Mouse (Mus musculus) regulatory T cell (primary cell): ENCODE data around the gene Adarb1.

Experiments used
- in situ Hi-C: fragments of 300-600 bp; cut with MboI, MseI; formaldehyde crosslinking; loops from one replicate; pipeline ENCODE4 v1.15.1; 2025; ENCODE audit warnings: high pct_unique_total_duplicates

The Adarb1 gene

DNA sequence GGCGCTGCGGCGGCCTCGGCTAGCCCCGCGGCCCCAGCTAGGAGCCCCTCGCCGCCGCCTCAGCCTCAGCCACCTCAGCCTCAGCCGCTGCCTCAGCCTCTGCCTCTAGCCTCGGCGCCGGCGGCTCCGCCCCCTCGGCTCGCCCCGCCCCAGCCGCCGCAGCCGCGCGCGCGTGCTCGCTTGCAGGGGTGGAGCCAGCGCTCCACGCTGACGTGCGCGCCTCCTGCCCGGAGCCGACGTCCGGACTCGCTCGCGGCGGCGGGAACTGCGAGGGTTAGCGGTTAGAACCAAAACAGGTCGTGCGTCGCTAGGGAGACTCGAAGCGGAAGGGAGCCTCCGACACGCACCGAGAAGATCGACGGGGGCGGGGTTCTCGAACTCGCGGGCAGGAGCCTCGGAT lies at the start of gene Adarb1:
Gene Adarb1 (minus strand): TSS at position 133 of the 400 bp plus-strand sequence.
- in situ Hi-C loops, result loop anchor here (5.0 kb wide), 1 partner anchor 51 kb away; no protein-coding TSS in a partner anchor

DNA sequence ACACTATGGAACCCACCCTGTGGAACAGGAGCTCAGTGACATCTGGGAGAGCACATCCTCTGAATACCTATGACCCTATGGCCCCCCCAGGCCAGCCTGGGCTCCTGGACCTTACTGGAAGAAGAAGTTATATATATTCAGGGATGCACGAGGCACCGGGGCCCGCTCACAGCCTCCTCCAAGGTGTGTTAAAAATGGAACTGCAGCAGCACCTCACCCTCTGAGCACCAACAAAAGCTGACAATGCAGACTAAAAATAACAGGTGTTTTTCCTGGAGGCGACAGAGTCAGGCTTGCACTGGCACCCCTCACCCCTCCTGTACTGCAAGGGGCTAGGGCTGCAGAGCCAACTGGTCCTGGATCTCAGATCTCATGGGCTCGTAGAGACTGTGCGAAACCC lies 49.3 kb upstream of the Adarb1 start:
- in situ Hi-C loops, result no loop called here

DNA sequence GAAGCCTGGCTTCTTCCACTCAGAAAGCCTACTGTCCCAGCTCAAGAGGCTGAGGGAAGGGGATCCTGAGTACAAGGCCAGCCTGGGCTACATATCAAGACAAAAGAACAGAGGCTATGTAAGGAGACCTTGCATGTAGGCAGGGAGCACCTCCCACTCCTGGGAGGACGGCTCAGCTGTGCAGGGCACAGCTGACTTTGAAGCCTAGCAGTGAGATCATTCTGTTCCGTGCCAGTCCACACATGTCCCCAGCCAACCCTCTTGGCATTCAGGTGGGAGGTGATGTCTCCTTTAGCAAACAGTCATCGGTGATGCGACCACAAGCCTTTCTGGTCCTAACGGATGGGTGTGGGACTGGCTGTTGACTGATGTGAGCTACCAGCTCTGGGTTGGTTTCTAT lies 47.8 kb upstream of the Adarb1 start:
- in situ Hi-C loops, result no loop called here

DNA sequence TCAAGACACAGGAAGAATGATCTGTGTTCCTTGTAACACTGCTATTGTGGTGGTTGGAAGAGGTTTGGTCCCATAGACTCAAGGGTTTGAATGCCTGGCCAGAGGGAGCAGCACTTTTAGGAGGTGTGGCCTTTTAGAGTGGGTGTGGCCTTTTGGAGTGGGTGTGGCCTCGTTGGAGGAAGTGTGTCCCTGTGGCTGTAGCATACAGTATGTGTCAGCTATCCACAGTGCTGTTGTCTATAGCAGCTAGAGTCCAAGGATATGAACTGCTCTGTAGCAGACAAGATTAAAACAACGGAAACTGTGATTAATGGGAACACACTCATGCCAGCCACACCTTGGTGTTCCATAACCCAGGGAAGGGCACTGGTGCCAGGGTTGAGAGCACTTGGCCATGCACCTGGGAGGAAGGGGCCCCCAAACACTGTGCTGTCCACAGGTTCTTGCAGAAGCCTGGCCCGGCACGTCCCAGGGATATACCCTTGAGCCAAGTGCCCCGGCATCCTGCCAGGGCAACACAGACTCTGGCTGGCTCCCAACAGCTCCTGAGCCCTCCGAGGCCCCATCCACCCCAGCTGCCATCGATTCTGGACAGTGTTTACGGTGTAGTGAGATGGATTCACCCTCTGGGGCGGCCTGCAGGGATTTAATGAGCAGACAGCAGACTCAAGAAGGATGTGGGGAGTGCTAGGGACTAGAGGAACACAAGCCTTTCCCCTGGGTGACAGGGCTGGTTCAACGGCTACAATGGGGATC lies 46.3 kb upstream of the Adarb1 start:
- in situ Hi-C loops, result no loop called here

DNA sequence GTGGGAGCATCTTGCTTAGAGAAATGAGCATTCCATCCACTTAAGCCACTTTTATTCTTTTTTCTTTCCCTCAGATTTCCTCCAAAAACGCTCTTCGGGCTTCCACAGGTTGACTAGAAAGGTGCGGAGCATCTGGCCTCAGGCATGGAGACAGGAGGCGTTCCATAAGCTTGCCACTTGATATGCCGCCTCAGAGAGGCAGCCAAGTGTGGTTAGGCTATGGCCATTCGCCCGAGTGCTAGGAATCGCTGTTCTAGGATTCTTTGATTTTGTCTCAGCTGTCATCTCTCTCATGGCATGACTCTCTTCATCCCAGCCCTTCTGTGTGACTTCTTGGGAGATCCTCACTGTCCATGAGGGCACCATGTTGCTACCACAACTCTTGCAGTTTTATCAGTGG lies 43.1 kb upstream of the Adarb1 start:
- in situ Hi-C loops, result no loop called here

DNA sequence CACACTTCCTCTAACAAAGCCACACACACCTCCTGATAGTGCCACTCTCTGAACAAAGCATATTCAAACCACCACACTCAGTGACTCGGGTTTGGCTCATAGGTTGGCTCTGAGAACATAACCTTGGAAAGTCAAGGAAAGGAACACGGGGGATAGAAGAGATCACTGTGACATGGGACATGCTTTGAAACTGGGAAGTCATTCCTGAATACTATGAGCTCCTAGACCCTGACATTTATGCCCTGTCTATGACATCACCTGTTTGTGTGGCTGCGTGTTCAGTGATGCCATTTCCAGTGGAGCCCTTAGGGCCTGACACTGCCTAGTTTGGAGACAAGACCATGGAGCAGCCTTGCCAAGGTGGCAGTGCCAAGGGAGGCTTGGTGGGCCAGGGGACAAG lies 39.6 kb upstream of the Adarb1 start:
- in situ Hi-C loops, result no loop called here

DNA sequence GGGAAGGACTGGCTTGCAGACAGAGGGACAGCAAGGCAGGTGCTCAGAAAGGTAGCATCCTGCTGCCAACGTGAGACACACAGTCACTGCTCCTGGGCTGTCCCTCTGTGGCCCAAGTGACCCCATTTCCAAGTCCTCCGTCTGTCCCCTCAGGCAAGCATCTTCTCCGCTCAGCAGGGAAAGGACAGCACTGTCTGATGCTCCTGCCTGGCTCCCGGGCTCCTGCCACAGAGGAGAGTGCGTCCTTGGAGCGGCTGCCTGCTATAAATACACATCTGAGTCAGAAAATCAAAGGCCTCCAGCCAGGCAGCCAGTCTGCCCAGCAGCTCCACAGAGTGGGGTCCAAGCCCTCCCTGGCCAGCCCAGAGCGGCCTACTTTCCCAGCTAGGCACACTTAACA lies 38.4 kb upstream of the Adarb1 start:
- in situ Hi-C loops, result no loop called here

DNA sequence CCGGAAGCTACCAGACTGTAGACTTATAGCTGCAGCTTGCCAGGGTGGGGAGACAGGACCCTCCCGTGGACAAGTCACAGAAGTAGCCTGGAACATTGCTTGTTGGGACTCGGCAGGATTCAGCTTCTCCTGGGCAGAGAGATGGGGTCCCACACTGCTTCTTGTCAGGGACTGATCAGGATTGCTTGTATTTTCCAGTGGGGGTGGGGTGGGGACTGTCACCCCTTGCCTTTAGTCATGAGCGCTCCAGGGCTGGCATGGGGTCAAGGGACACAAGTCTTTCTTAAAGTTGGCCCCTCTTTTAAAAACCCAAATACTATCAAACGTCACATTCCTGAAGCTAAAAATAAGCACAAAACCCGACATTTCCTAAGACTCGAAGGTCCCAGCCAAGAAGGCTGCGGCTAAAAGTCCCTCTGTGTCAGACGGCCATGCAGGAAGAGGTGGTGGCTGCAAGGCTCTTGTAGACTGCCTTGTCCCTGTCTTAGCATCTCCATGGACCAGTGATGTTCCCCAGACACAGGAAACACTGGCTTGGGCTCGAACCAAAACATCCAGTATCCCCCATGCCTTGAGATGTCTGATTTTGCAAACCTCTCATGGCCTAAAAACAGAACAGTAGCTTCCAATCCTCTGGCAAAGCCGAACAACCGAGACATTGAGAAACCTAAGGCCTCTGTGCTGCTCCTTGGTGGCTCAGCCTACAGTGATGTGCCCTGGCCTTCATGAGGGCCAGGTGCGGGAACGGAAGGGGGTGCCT lies 37.4 kb upstream of the Adarb1 start:
- in situ Hi-C loops, result no loop called here

DNA sequence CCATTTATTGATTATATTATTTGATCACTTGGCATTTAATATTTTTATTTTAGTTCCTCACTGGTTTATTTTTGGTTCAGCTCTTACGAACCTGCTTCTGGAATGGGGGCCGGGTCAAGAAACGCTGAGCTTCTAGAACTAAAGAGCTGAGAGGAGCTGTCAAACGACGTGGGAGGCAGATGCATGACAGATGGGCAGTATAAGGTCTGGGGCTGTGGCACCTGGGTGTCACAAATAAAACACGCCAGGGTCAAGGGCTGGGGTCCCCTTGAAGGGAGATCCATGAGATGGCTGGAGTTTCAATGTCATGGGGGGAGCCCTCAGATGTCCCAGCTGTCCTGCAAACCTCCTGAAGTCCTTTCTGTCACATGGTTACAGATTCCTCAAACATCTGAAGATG lies 36.7 kb upstream of the Adarb1 start:
- in situ Hi-C loops, result no loop called here

DNA sequence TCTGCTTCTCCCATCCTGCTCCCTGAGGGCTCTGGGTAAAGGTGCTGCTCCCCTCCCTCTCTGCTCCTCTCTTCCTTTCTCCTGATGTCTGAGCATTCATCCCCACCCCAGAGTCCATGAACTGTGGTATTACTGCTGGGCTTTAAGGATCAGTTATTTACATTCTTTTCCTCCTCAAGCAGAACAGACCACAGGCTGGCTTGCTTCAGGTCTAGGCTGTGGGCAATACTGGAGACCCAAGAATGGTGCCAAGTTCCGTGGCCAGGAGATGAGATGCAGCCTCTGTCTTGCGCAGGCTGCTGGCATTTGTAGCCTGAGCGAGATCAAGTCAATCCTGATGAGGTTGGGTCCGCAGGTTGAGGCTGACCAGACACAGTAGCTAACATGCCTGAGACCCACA lies 33.8 kb upstream of the Adarb1 start:
- in situ Hi-C loops, result no loop called here

DNA sequence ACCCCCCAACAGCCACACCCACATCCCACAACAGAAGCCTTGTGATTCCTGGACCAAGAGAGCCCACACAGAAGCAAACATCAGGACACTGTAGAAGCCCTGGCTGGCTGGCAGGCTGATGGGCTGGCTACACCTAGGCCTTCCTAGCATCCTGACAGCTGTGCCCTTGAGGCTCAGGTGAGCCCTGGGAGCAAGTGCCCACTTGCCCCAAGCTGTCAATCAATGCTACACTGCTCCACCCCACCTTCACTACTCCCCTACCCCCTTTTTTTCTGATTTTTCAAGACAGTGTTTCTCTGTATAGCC lies 32.0 kb upstream of the Adarb1 start:
- in situ Hi-C loops, result no loop called here

DNA sequence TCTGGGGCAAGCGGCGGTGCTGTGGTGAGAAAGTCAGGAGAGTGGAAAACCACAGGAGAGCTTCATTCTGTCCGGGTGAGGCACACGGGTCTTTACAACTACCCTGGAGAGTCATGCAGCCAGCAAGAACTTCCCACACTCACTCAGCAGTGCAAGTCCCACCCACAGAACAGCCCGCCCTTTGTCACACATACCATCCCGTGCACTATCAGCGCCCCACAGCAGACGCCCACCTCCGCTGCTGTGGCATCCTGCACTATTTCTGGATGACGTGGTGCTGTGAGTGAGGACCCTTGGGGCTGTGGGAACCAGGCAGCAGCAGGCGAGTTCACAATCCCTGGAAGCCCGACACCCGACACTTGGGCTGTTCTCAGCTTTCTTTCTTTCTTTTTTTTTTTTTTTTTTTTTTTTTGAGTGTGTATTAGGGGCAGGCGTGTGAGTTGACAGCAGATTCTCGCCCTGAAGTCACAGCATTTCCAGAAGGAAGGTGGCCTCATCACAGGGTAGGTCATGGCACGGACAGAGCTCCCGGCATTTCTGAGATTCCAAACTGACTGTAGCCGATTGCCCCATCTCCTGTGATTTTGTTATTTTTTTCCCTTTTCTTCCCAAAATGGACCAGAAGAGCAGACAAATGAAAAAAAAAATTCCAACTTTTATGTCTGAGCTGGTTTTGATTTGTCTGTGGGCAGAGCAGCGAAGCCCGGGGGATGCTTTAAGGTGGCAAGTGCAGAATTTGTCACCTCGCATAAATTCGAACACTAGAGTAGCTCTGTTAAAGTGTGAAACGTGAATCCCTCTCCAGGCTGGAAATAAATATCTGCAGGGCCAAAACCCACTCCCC lies 31.5 kb upstream of the Adarb1 start:
- in situ Hi-C loops, result no loop called here

DNA sequence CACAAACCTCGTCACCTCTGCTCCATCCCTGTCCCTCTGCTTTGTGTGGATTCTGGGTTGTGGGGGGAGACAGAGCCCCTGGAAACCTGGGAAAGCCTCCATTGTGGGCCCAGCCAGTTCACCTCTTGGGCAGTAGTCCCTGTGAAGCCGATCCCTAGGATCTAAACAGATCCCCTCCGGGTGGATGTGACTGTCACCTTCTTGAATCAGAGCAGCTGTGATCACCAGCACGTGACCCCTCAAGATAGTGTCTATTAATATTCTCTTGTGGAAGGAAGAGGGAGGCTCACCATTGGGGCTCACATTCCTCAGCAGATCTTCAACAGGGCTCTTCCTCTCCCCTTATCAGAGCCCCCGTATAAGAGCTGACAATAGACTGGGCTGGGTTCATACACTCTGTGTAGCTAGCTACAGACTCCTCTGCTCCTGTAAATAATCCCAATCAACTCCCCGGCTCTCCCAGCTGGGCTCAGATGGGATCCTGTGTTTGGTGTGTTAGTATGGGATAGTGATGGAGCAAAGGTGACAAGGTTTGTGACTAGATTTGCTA lies 30.7 kb upstream of the Adarb1 start:
- in situ Hi-C loops, result no loop called here

DNA sequence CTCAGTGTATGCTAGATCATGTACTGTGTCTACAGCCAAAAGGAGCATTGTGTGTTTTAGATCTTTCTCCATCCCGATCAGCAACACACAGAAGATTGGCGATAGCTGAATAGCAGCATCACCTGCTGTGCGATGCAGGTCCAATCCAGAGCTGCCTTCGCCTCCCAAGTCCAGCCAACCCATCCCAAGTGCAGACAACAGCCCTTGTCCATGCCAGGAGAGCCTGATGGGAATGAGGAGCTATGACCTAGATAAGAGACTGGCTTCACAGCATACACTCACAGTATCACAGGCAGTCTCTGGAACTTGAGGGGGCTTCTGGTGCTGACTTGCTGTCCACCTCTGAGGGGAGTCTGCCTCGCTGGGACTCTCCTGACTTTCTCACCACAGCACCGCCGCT lies 30.1 kb upstream of the Adarb1 start:
- in situ Hi-C loops, result no loop called here

DNA sequence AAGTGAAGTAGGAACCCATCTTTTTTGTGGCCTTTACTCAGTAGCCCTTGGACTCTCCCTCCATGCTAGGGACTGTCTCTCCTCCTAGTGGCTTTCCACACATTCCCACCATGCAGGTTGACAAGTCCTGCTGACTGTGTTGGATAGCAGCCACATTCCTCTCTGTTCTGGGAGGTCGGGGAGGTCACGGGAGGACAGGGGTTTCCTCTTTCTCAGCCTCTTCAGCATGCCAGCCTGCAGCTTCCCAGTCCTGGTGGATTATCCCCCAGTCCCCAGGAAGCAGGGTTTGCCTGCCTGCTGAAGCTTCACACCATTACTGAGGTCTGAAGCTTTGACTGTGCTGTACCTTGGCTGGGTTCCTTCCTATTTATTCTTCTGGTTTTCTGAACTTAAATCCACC lies 29.7 kb upstream of the Adarb1 start:
- in situ Hi-C loops, result no loop called here

DNA sequence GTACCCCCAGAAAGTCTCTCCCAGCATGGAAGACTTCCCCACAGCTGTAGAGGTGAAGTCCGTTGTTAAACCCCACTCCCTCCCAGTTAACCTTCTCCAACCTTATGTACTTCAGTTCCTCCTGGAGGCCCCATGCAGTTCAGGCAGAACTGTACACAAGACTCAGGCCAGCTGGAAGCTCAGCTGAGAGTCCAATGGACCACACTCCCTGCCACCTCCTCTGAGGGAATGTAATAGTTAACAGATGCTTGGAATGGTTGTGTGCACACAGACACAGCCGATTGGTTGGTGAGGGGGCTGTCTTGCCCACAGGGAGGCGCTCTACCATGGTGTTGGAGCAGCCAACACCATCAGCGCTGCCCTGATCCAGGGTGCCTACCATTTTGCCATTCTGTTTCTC lies 24.2 kb upstream of the Adarb1 start:
- in situ Hi-C loops, result no loop called here

DNA sequence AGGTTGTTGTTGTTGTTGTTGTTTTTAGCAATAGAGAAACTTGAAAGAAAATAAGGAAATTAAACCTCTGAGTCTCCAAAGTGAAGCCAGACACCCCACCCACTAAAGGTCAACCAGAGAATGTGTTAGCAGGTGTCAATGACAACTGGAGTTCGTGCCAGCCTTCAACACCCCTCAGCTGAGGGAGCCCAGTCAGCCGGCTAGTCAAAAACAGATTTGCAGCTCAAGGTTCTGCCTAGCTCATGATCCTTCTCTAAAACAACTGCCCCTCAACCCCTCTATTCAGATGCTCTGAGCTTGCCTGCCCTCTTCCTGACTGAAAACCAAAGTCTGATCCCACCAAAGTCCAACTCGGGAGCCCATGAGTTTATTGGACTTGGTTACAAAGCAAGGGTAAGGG lies 23.7 kb upstream of the Adarb1 start:
- in situ Hi-C loops, result no loop called here

DNA sequence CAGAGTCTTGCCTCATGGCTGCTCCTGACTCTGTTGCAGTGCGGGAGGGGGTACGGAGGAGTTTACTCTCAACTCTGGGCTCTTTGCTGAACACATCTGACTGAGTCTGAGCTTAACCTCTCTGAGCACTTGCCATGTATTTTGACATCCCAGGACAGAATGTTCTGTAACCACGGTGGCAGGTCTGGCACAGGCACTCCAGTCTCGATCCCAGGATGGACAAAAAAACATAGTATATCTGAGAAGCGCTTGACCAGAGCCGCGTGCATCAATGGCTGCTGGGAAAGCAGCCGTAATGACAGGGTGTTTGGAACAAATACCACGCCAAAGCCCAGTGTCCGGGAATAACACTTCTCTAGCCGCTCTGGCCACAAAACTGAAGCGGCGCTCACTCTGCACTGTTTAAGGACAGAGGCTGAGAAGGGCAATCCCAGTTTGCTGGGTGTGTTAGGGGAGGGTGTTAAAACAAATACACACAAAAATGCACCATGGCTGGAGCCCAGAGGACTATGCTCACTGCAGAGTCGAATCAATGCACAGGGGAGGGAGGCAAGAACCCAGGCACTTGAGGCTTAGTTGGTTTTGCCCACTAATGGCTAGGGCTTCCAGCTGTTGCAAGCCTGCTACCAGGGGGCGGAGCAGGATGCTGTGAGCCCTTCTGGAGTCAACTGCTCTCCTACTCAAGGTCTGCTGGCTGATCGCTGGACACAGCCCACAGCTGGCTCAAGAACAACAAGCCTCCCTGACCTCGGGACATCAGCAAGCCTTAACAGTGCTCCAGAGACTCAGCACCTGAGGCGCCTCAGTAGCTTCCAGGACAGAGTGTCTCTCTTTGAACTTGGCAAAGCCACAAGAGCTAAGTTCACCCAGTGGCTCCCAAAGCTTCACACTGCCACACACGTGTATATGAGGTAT lies 23.0 kb upstream of the Adarb1 start:
- in situ Hi-C loops, result no loop called here

DNA sequence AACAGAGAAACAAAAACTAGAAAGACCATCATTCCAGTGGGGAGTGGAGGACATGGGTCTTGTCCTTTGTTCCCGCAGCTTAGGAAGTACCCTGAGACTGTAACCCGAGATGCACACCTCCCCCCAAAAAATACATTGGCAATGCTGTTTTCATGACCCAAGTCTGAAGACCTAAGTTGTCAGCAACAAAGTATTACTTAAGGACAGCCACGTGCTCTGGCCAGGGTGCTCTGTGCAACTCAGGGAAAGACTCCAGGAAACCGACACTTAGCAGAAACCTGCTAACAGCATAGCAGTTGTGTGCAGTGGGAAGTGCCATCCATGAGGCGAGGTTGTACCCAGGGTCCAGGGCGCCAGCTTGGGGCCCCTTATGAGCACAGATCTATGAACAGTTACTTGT lies 22.2 kb upstream of the Adarb1 start:
- in situ Hi-C loops, result no loop called here

DNA sequence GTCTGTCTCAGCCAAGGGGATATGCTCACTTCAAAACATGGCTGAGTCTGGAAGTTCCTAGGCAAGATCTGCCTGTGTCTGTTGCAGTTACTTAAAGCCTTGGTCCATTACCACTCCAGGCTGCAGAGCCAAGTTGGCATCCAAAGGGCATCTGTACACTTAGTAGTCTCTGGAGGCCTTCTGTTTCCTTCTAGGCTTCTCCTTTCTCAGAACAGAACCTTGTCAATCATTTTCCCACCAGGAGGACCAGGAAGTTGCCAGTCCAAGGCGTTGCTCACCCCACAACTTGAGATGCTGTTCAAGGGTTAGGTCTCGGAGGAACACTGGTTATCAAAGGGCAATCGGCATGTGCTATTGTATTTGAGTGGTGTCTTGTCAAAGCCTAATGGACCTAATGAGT lies 21.0 kb upstream of the Adarb1 start:
- in situ Hi-C loops, result no loop called here

DNA sequence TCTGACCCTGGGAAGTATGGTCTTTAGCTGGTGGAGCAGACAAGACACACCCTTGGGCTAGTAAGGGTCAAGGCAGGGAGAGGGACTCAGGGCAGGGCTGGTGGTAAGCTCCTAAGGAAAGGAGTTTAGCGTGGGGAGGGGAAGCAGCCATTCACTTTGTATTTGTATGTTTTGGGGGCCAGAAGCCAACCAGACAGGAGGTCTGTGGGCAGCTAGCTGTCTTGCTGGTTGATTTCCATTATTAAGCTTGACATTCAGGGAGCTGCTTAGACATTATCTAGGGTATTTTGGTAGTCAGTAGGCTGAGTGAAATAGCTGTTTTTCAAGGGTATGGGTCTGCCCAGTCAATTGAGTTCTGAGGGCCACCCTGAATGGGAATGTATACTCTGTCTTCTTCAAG lies 20.0 kb upstream of the Adarb1 start:
- in situ Hi-C loops, result no loop called here
